Mouse (Mus musculus) effector memory CD4-positive, alpha-beta T cell, adult 7 months (primary cell): ENCODE results near the gene Gabra1. TPM values are rescaled to one million over a fixed set of nuclear protein-coding genes. Genes with fewer than 3 reads are reported as not detected.

Experiments
- polyA plus RNA-seq: library from polyadenylated mRNA; unstranded; fragments of 100-300 nt; shearing (Covaris generic); gene quantifications from one replicate; pipeline ENCODE4 v1.2.1, GENCODE M21; 2017

Gabra1 gene
- polyA plus RNA-seq: not detected

DNA sequence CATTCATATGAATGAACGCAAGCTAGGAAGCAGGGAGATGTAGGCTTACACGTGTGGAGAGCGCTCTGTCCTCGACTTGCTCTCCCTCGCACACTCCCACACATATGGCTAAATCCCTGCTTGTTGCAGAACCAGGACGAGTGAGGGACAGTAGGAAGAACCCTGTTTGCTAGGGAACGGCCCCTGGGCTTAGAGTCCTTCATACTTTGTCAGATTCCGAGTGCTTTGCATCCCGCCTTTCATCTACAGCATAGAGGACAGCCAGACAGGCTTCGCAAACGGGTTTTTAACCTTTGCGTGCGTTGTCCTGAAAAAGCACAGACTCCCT lies at the start of gene Gabra1:
Gene Gabra1, minus strand, starts transcription at position 106 of the 328 bp plus-strand sequence.

Other genes with a start within 250 kb of the Gabra1 start
- gene Gabrg2, start 182.1 kb downstream of the Gabra1 start, polyA plus RNA-seq: 1.1 TPM
- gene Gabra6, start 138.1 kb upstream of the Gabra1 start, polyA plus RNA-seq: not detected
- not detected for gene Gabrb2, start 236.8 kb upstream of the Gabra1 start, polyA plus RNA-seq